Mouse (Mus musculus) cortical plate, adult 2 months (tissue): ENCODE measurements around the gene F13a1.

ENCODE experiments used
- CTCF ChIP-seq: fragments of 200-500 bp; IDR thresholded peaks from 2 replicates; pipeline ENCODE4 v1.5.1; 2011; ENCODE audit warnings: mild to moderate bottlenecking, control low read depth, low read length; ENCODE audit not compliant: insufficient read depth; ENCODE audit errors: extremely low read depth
- POLR2A ChIP-seq: fragments of 200-500 bp; IDR thresholded peaks from 2 replicates; pipeline ENCODE4 v1.6.1; 2011; ENCODE audit warnings: mild to moderate bottlenecking, low read length, control low read depth; ENCODE audit not compliant: insufficient read depth; ENCODE audit errors: extremely low read depth

- TF ChIP-seq CTCF (no peak), POLR2A (no peak)
These were observed 210.9 kb downstream of the F13a1 start for GRCm38 (mm10) chr13:36839111-36839510.
